Mouse (Mus musculus): ENCODE results near the gene Apela. TPM values are rescaled to one million over a fixed set of nuclear protein-coding genes. Genes with fewer than 3 reads are reported as not detected.
A peak's percentile ranks its signal among the peaks of the same experiment; 100 is the strongest.

The Apela gene
- polyA plus RNA-seq, 1 experiment from 2014 or later, result 1.3 TPM

DNA sequence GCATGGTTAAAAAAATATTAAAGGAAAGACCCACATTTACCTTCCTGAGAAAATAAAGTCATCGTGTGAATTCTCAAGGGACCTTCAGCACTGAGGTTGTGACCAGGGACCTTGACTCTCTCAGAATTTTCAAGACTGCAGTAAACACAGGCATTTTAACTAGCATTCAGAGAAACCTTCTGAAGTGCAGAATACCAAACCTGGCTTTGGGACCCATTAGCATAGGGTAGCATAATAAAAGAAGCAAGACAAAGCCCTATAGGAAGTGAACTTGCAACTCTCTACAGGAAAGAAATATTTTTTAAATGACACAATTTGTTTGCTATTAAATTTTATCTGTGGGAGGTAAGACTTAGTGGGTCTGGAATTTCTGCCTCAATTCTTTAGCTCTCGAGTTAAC, 26.9 kb upstream of the Apela start:
- no peak overlapping the region for H3K9ac ChIP-seq (ENCODE audit: low read length)
- H3K4me1 ChIP-seq (ENCODE audit: control insufficient read depth, insufficient read depth, low read length), result no peaks in the 10 kb centered on the region; the same call in 1 of the 2 replicates
- peaks cover 3% of the 10 kb centered on the region; the same call in 1 of the 2 replicates for H3K27me3 ChIP-seq (ENCODE audit: control insufficient read depth, insufficient read depth, low read length)
- no peaks in the 10 kb centered on the region for H3K36me3 ChIP-seq (ENCODE audit: control insufficient read depth, insufficient read depth, low read length)
- DNase-seq (ENCODE audit: low spot score, missing footprints) (no peak), ATAC-seq (ENCODE audit: low FRiP score) (no peak)
- WGBS, result 71% methylated on average over 2 of the region's 2 CpGs
- no peak overlapping the region for H3K4me3 ChIP-seq (ENCODE audit: low read depth, low read length)
- H3K4me2 ChIP-seq, result no peak overlapping the region
- no peak overlapping the region for H3K27ac ChIP-seq (ENCODE audit: low read depth, low read length)
- no peaks in the 10 kb centered on the region for H3K9me3 ChIP-seq (ENCODE audit: control insufficient read depth, low read length)

DNA sequence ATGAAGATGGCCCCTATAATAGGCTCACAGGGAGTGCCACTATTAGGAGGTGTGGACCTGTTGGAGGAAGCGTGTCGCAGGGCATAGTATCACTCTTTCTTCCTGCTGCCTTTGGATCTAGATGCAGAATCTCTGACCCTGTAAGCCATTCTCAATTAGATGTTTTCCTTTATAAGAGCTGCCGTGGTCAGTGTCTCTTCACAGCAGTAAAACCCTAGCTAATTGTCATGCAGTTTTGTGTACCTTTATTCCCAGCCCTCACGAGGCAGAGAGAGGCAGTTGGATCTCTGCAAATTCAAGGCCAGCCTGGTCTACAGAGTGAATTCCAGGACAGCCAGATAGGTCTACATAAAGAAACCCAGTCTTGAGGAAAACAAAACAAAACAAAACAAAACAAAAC, 25.1 kb upstream of the Apela start:
- peaks cover 3% of the 10 kb centered on the region; the same call in 1 of the 2 replicates for H3K27me3 ChIP-seq (ENCODE audit: control insufficient read depth, insufficient read depth, low read length)
- ATAC-seq (ENCODE audit: low FRiP score), result no peak
- no peaks in the 10 kb centered on the region for H3K36me3 ChIP-seq (ENCODE audit: control insufficient read depth, insufficient read depth, low read length)
- WGBS, result 65% methylated on average over 4 of the region's 4 CpGs
- no peaks in the 10 kb centered on the region for H3K9me3 ChIP-seq (ENCODE audit: control insufficient read depth, low read length)
- H3K4me1 ChIP-seq (ENCODE audit: control insufficient read depth, insufficient read depth, low read length), result no peaks in the 10 kb centered on the region
- no peak overlapping the region for H3K27ac ChIP-seq (ENCODE audit: low read depth, low read length)
- H3K9ac ChIP-seq (ENCODE audit: low read length), result no peak overlapping the region
- H3K4me3 ChIP-seq (ENCODE audit: low read depth, low read length), result no peak overlapping the region
- H3K4me2 ChIP-seq, result no peak overlapping the region
- DNase-seq (ENCODE audit: low spot score, missing footprints), result peak; percentile 62

DNA sequence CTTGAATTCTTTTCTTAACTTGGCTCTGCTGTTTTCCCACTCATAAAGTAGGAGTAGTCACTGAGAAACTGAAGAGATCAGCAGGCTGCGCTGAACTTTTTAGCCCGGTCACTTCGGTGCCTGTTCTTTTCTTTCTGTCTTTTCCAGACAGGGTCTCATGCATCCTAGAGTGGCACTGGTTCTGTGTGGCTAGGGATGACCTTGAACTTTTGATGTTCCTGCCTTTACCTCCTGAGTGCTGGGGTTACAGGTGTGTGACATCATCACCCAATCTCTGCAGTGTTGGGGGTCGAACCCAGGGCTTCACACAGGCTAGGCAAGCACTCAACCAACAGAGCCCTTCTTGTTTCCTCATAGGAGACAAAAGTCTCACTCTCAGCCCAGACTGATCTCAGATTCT, 19.6 kb upstream of the Apela start:
- H3K27ac ChIP-seq (ENCODE audit: low read depth, low read length), result no peak overlapping the region
- H3K9me3 ChIP-seq (ENCODE audit: control insufficient read depth, low read length), result no peaks in the 10 kb centered on the region
- no peak overlapping the region for H3K9ac ChIP-seq (ENCODE audit: low read length)
- no peak overlapping the region for H3K4me2 ChIP-seq
- no peaks in the 10 kb centered on the region for H3K27me3 ChIP-seq (ENCODE audit: control insufficient read depth, insufficient read depth, low read length)
- no peaks in the 10 kb centered on the region for H3K36me3 ChIP-seq (ENCODE audit: control insufficient read depth, insufficient read depth, low read length)
- ATAC-seq (ENCODE audit: low FRiP score) (no peak), DNase-seq (ENCODE audit: low spot score, missing footprints) (peak; percentile 26)
- WGBS, result 89% methylated on average over 4 of the region's 4 CpGs
- no peaks in the 10 kb centered on the region for H3K4me1 ChIP-seq (ENCODE audit: control insufficient read depth, insufficient read depth, low read length)
- H3K4me3 ChIP-seq (ENCODE audit: low read depth, low read length), result no peak overlapping the region

DNA sequence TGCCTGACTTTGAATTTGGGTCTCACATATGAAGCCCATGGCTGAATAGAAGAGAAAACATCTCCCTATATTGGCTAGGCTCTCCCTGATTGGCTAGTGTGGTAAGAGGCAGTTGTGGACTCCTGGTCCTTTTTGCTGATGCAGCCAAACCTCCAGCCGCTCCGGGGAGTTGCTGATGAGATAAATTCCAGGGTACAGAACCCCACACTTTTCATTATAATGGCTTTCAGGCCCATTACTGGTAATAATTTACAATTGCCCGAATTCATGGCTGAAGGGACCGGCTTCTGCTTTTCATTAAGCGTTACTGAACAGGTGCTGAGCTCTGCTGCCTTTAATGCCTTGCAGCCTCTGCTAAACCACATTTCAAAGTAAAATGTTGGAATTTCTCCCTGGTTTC, 16.8 kb upstream of the Apela start:
- no peaks in the 10 kb centered on the region for H3K4me1 ChIP-seq (ENCODE audit: control insufficient read depth, insufficient read depth, low read length)
- H3K36me3 ChIP-seq (ENCODE audit: control insufficient read depth, insufficient read depth, low read length), result no peaks in the 10 kb centered on the region
- H3K4me2 ChIP-seq, result no peak overlapping the region
- no peak for ATAC-seq (ENCODE audit: low FRiP score)
- peak; percentile 60 for DNase-seq (ENCODE audit: low spot score, missing footprints)
- 82% methylated on average over 5 of the region's 5 CpGs for WGBS
- H3K4me3 ChIP-seq (ENCODE audit: low read depth, low read length), result no peak overlapping the region
- no peaks in the 10 kb centered on the region for H3K9me3 ChIP-seq (ENCODE audit: control insufficient read depth, low read length)
- no peak overlapping the region for H3K27ac ChIP-seq (ENCODE audit: low read depth, low read length)
- H3K27me3 ChIP-seq (ENCODE audit: control insufficient read depth, insufficient read depth, low read length), result no peaks in the 10 kb centered on the region
- H3K9ac ChIP-seq (ENCODE audit: low read length), result no peak overlapping the region

DNA sequence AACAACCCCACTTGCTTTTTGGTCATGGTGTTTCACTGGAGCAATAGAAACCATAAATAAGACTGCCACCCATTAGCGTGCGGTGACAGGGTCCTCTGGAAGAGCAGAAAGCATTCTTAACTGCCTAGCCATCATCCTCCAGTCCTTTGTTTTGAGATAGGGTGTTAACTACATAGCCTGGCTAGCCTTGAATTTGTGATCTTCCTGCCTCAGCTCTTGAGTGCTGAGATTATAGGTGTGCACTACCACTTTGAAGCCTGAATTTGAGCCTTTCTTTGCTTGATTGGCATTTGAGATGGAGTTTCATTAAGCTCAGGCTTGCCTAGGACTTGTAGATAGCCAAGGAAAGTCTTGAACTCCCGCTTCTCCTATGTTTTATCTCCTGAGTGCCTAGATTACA, 16.4 kb upstream of the Apela start:
- DNase-seq (ENCODE audit: low spot score, missing footprints) (peak; percentile 12), ATAC-seq (ENCODE audit: low FRiP score) (no peak)
- Histone ChIP-seq H3K27ac (ENCODE audit: low read depth, low read length) (no peak overlapping the region), H3K27me3 (ENCODE audit: control insufficient read depth, insufficient read depth, low read length) (no peaks in the 10 kb centered on the region), H3K9ac (ENCODE audit: low read length) (no peak overlapping the region), H3K4me3 (ENCODE audit: low read depth, low read length) (no peak overlapping the region), H3K9me3 (ENCODE audit: control insufficient read depth, low read length) (no peaks in the 10 kb centered on the region), H3K36me3 (ENCODE audit: control insufficient read depth, insufficient read depth, low read length) (no peaks in the 10 kb centered on the region), H3K4me2 (no peak overlapping the region), H3K4me1 (ENCODE audit: control insufficient read depth, insufficient read depth, low read length) (no peaks in the 10 kb centered on the region)
- WGBS, result 87% methylated on average over 3 of the region's 3 CpGs

DNA sequence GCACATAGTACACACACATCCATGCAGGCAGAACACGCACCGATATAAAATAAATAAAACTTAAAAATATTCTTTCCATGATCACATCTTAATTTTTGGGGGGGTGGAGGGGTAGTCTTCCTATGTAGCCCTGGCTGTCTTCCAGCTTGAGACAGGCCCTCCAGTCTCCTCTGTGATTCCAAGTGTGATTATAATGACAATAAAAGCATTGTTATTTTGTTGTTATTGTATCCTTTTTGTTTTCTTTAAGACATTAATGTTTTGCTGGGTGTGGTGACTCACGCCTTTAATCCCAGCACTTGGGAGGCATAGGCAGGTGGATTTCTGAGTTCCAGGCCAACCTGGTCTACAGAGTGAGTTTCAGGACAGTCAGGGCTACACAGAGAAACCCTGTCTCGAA, 10.7 kb upstream of the Apela start:
- DNase-seq (ENCODE audit: low spot score, missing footprints) (no peak), ATAC-seq (ENCODE audit: low FRiP score) (no peak)
- Histone ChIP-seq H3K9ac (ENCODE audit: low read length) (no peak overlapping the region), H3K9me3 (ENCODE audit: control insufficient read depth, low read length) (no peaks in the 10 kb centered on the region), H3K27ac (ENCODE audit: low read depth, low read length) (no peak overlapping the region), H3K4me1 (ENCODE audit: control insufficient read depth, insufficient read depth, low read length) (no peaks in the 10 kb centered on the region), H3K4me3 (ENCODE audit: low read depth, low read length) (no peak overlapping the region), H3K27me3 (ENCODE audit: control insufficient read depth, insufficient read depth, low read length) (no peaks in the 10 kb centered on the region), H3K4me2 (no peak overlapping the region), H3K36me3 (ENCODE audit: control insufficient read depth, insufficient read depth, low read length) (no peaks in the 10 kb centered on the region)
- WGBS, result 91% methylated on average over 4 of the region's 4 CpGs

DNA sequence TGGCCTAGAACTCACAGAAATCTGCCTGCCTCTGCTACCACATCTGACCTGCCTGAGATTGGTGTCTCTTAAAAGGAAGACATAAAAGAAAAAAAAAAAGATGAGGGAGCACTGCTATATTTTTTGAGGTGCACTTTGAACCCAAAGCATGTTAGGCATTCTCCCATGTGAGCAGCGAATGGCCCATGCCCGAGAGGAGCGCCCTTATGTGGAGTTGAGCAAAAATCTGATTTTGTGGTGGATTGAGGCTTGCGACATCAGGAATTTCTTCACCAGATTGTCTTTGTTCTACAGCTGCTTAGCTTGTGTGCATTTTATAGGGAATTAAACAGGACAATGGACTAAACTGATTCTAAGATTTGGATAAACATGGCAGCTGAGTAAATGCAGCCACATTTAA, 10.1 kb upstream of the Apela start:
- Histone ChIP-seq H3K4me2 (no peak overlapping the region), H3K4me1 (ENCODE audit: control insufficient read depth, insufficient read depth, low read length) (no peaks in the 10 kb centered on the region), H3K4me3 (ENCODE audit: low read depth, low read length) (no peak overlapping the region), H3K27ac (ENCODE audit: low read depth, low read length) (no peak overlapping the region), H3K27me3 (ENCODE audit: control insufficient read depth, insufficient read depth, low read length) (no peaks in the 10 kb centered on the region), H3K9ac (ENCODE audit: low read length) (no peak overlapping the region), H3K36me3 (ENCODE audit: control insufficient read depth, insufficient read depth, low read length) (no peaks in the 10 kb centered on the region), H3K9me3 (ENCODE audit: control insufficient read depth, low read length) (no peaks in the 10 kb centered on the region)
- no peak for ATAC-seq (ENCODE audit: low FRiP score)
- 81% methylated on average over 4 of the region's 4 CpGs for WGBS
- DNase-seq (ENCODE audit: low spot score, missing footprints), result peak; percentile 79

DNA sequence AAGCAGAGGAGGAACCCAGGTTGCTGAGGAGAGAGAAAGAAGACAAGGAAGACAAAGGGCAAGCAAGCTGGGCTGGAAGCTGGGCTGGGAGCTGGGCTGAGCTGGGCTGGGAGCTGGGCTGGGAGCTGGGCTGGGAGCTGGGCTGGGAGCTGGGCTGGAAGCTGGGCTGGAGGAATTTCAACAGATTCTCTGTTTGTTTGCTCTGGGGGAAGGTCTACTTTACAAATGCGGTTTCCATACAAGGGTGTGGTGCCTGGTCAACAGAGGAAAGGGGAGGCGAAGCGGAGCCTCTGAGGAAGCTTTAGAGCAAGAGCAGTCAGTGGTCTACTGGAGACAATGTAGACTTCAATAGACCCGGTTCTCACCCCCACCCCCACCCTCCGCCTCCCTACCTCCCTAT, 9.4 kb upstream of the Apela start:
- Histone ChIP-seq H3K4me1 (ENCODE audit: control insufficient read depth, insufficient read depth, low read length) (no peaks in the 10 kb centered on the region), H3K9me3 (ENCODE audit: control insufficient read depth, low read length) (no peaks in the 10 kb centered on the region), H3K4me2 (no peak overlapping the region), H3K27me3 (ENCODE audit: control insufficient read depth, insufficient read depth, low read length) (no peaks in the 10 kb centered on the region), H3K27ac (ENCODE audit: low read depth, low read length) (no peak overlapping the region), H3K4me3 (ENCODE audit: low read depth, low read length) (no peak overlapping the region), H3K9ac (ENCODE audit: low read length) (no peak overlapping the region), H3K36me3 (ENCODE audit: control insufficient read depth, insufficient read depth, low read length) (no peaks in the 10 kb centered on the region)
- peak; percentile 76; the same call in 1 of the 2 replicates for ATAC-seq (ENCODE audit: low FRiP score)
- 23% methylated on average over 5 of the region's 5 CpGs for WGBS
- peak; percentile 84 for DNase-seq (ENCODE audit: low spot score, missing footprints)

DNA sequence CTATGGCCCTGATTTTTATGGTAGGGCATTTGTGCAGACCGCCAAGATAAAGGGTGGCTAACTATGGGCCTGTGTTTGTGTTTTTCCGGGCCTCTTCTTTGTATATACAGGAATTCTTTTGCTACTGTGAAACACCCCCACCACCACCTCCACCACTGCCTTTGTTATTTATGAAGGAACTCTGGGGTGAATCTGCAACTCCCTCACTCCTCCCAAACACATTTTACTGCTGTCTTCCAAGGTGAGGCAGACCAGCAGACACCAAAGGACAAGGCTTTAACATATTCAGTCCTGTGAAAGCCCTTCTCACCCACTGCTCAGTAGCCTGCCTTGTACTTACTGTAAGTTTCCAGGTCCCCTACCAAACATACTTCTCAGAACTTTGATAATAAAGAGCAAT, 3.0 kb downstream of the Apela start:
- H3K27me3 ChIP-seq (ENCODE audit: control insufficient read depth, insufficient read depth, low read length), result no peaks in the 10 kb centered on the region
- H3K36me3 ChIP-seq (ENCODE audit: control insufficient read depth, insufficient read depth, low read length), result no peaks in the 10 kb centered on the region
- peaks cover 4% of the 10 kb centered on the region; the same call in 1 of the 2 replicates for H3K4me1 ChIP-seq (ENCODE audit: control insufficient read depth, insufficient read depth, low read length)
- no peaks in the 10 kb centered on the region for H3K9me3 ChIP-seq (ENCODE audit: control insufficient read depth, low read length)
- no peak overlapping the region for H3K9ac ChIP-seq (ENCODE audit: low read length)
- H3K4me2 ChIP-seq, result no peak overlapping the region
- ATAC-seq (ENCODE audit: low FRiP score), result no peak
- DNase-seq (ENCODE audit: low spot score, missing footprints), result peak; percentile 80
- H3K4me3 ChIP-seq (ENCODE audit: low read depth, low read length), result no peak overlapping the region
- 60% methylated on average over 2 of the region's 2 CpGs for WGBS
- no peak overlapping the region for H3K27ac ChIP-seq (ENCODE audit: low read depth, low read length)

DNA sequence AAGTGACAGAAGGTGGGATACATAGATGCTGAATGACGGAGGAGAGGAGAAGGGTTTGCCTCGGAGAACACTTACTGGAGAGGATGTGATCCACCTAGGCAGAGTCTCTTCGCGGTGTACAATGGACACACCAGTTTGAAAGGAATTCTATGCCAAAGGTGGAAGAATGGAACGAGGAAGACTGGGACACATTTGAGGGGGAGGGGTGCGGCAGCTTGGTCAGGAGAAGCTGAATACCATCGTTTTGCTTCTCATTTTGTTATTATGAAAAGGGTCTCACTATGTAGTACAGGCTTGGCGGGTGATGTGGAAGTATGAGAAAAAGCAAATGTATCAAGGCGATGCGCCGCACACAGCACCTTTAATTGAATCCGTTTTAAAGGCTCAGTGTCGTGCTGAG, 4.1 kb downstream of the Apela start:
- no peak overlapping the region for H3K9ac ChIP-seq (ENCODE audit: low read length)
- no peak for ATAC-seq (ENCODE audit: low FRiP score)
- H3K27me3 ChIP-seq (ENCODE audit: control insufficient read depth, insufficient read depth, low read length), result no peaks in the 10 kb centered on the region
- no peak overlapping the region for H3K4me2 ChIP-seq
- H3K27ac ChIP-seq (ENCODE audit: low read depth, low read length), result no peak overlapping the region
- no peak overlapping the region for H3K4me3 ChIP-seq (ENCODE audit: low read depth, low read length)
- no peaks in the 10 kb centered on the region for H3K36me3 ChIP-seq (ENCODE audit: control insufficient read depth, insufficient read depth, low read length)
- no peaks in the 10 kb centered on the region for H3K9me3 ChIP-seq (ENCODE audit: control insufficient read depth, low read length)
- 87% methylated on average over 13 of the region's 13 CpGs for WGBS
- H3K4me1 ChIP-seq (ENCODE audit: control insufficient read depth, insufficient read depth, low read length), result peaks cover 4% of the 10 kb centered on the region; the same call in 1 of the 2 replicates
- peak; percentile 69 for DNase-seq (ENCODE audit: low spot score, missing footprints)

All from midbrain, embryonic 11.5 days (tissue).